ENCODE assay signal across 22 mouse cellular contexts in the genomic region with DNA sequence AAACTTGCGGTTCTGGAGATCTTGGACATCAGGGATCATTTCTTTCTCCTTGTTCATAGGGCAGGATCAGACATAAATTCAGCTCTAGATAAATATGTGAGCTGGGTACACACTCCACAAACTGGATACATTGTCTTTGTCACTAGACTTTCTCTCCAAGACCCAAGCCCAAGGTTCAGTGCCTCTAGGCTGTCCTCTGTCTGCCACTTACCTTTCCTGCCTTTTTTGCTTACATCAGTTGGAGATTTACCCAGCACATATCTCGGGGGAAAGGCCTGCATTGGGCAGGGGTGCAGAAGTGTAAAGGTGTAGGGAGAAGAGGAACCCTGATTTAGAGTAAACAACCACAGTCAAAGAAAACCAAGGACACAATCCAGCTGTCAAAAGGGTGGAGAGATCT. TPM values are rescaled to one million over a fixed set of nuclear protein-coding genes. Genes with fewer than 3 reads are reported as not detected.
DNase-seq lines count a peak whose midpoint lies in the region; ATAC-seq lines count a peak whose summit lies in the region.
"Had no signal": no experiment of that assay in that cellular context is flagged by ENCODE, and none has a peak within 500 bp of the region (broad histone marks: within the 10 kb centered on the region; RNA-seq: fewer than 3 reads in every experiment).

No protein-coding gene starts in this region.

- H3K36me3 ChIP-seq in midbrain, embryonic 13.5 days, result no peaks in the 10 kb centered on the region
- H3K36me3 ChIP-seq in midbrain, embryonic 10.5 days, result no peaks in the 10 kb centered on the region
- H3K36me3 ChIP-seq in hindbrain, embryonic 16.5 days (ENCODE audit: control insufficient read depth, insufficient read depth, low read length), result no peaks in the 10 kb centered on the region
- H3K36me3 ChIP-seq in neural tube, embryonic 15.5 days, result no peaks in the 10 kb centered on the region
- H3K36me3 ChIP-seq: embryonic facial prominence, embryonic 12.5 days had no signal

- no peak for ATAC-seq in midbrain, embryonic 13.5 days
- no peak for ATAC-seq in hindbrain, embryonic 16.5 days
- ATAC-seq in neural tube, embryonic 15.5 days (ENCODE audit: low FRiP score), result no peak; the same call in 1 of the 2 replicates

- WGBS in midbrain, embryonic 13.5 days, result 22% methylated on average over 2 of the region's 2 CpGs
- WGBS in midbrain, embryonic 10.5 days, result 18% methylated on average over 2 of the region's 2 CpGs
- 16% methylated on average over 2 of the region's 2 CpGs for WGBS in hindbrain, embryonic 16.5 days
- WGBS in neural tube, embryonic 15.5 days, result 18% methylated on average over 2 of the region's 2 CpGs

- peak; percentile 49 for DNase-seq in heart, adult 11 months
- DNase-seq in heart, postnatal 25 days (ENCODE audit: low spot score), result no peak
- no peak for DNase-seq in midbrain, embryonic 10.5 days (ENCODE audit: low spot score)
- no peak for DNase-seq in urinary bladder, postnatal 4 days (ENCODE audit: low spot score in 2 of 2)
- no peak for DNase-seq in lung, postnatal 10 days
- DNase-seq: cerebellum, adult 8-10 months; gastrocnemius, postnatal 25 days; kidney, adult 11 months; kidney, postnatal 36 days; layer of hippocampus, adult 9-11 months; left cerebral cortex, postnatal 4 days; liver; lung, postnatal 14 days; right cerebral cortex, postnatal 25 days; thymus, postnatal 4 days had no signal

- H3K4me3 ChIP-seq in midbrain, embryonic 13.5 days (replicated peaks), result peak overlapping the region; percentile 46
- no peak overlapping the region for H3K4me3 ChIP-seq in midbrain, embryonic 10.5 days
- peak overlapping the region; percentile 48 for H3K4me3 ChIP-seq in hindbrain, embryonic 16.5 days (ENCODE audit: low read length)
- peak overlapping the region; percentile 46 for H3K4me3 ChIP-seq in neural tube, embryonic 15.5 days (replicated peaks)
- H3K4me3 ChIP-seq: embryonic facial prominence, embryonic 12.5 days; erythroblast, embryonic 14.5 days; left cerebral cortex, adult 2 months had no signal

- no peak overlapping the region for H3K9ac ChIP-seq in midbrain, embryonic 13.5 days (replicated peaks)
- H3K9ac ChIP-seq in hindbrain, embryonic 16.5 days (ENCODE audit: low read depth, low read length), result no peak overlapping the region; the same call in 1 of the 2 replicates
- H3K9ac ChIP-seq in neural tube, embryonic 15.5 days (replicated peaks), result peak overlapping the region; percentile 47; the same call in 1 of the 2 replicates
- H3K9ac ChIP-seq: embryonic facial prominence, embryonic 12.5 days had no signal

- no peak overlapping the region for H3K27ac ChIP-seq in midbrain, embryonic 13.5 days
- H3K27ac ChIP-seq in midbrain, embryonic 10.5 days (replicated peaks), result no peak overlapping the region
- no peak overlapping the region for H3K27ac ChIP-seq in hindbrain, embryonic 16.5 days (ENCODE audit: low read depth, low read length)
- peak overlapping the region; percentile 49 for H3K27ac ChIP-seq in neural tube, embryonic 15.5 days (replicated peaks)
- H3K27ac ChIP-seq: embryonic facial prominence, embryonic 12.5 days; left cerebral cortex, adult 2 months had no signal

- intact Hi-C loops in heart, postnatal 25 days (cut with DNase I), result no loop called here

- no peaks in the 10 kb centered on the region for H3K9me3 ChIP-seq in midbrain, embryonic 13.5 days
- no peaks in the 10 kb centered on the region for H3K9me3 ChIP-seq in midbrain, embryonic 10.5 days (replicated peaks)
- H3K9me3 ChIP-seq in hindbrain, embryonic 16.5 days (ENCODE audit: control insufficient read depth, low read length), result no peaks in the 10 kb centered on the region
- no peaks in the 10 kb centered on the region for H3K9me3 ChIP-seq in neural tube, embryonic 15.5 days (replicated peaks)
- H3K9me3 ChIP-seq: embryonic facial prominence, embryonic 12.5 days had no signal

- H3K4me2 ChIP-seq in midbrain, embryonic 13.5 days (replicated peaks), result no peak overlapping the region
- no peak overlapping the region for H3K4me2 ChIP-seq in hindbrain, embryonic 16.5 days (ENCODE audit: low read length)
- peak overlapping the region; percentile 84 for H3K4me2 ChIP-seq in neural tube, embryonic 15.5 days
- H3K4me2 ChIP-seq: embryonic facial prominence, embryonic 12.5 days had no signal

- H3K4me1 ChIP-seq in midbrain, embryonic 13.5 days (replicated peaks), result peaks cover 14% of the 10 kb centered on the region
- peaks cover 24% of the 10 kb centered on the region for H3K4me1 ChIP-seq in midbrain, embryonic 10.5 days
- H3K4me1 ChIP-seq in hindbrain, embryonic 16.5 days (ENCODE audit: control insufficient read depth, insufficient read depth, low read depth, low read length), result peaks cover 11% of the 10 kb centered on the region
- peaks cover 17% of the 10 kb centered on the region for H3K4me1 ChIP-seq in neural tube, embryonic 15.5 days

- H3K27me3 ChIP-seq in midbrain, embryonic 13.5 days, result peaks cover 61% of the 10 kb centered on the region
- H3K27me3 ChIP-seq in midbrain, embryonic 10.5 days (ENCODE audit: low read depth, poor library complexity, severe bottlenecking), result peaks cover 73% of the 10 kb centered on the region
- H3K27me3 ChIP-seq in hindbrain, embryonic 16.5 days (replicated peaks; ENCODE audit: control insufficient read depth, insufficient read depth, low read length), result peaks cover 21% of the 10 kb centered on the region
- peaks cover 43% of the 10 kb centered on the region for H3K27me3 ChIP-seq in neural tube, embryonic 15.5 days (replicated peaks)

RNA-seq across cellular contexts. Expression of a gene that starts 1.3 kb away (rescaled TPM):
- total RNA-seq in heart, postnatal 25 days (2021), result not detected
- polyA plus RNA-seq in midbrain, embryonic 13.5 days (2015; fragmentation: Nextera tagmentation; extraction: Ambion mirVana), result 56.1 and 59.7 TPM in 2 replicates
- 0.44 and 1.5 TPM in 2 replicates for polyA plus RNA-seq in midbrain, embryonic 10.5 days (2016; fragmentation: Nextera tagmentation; extraction: Ambion mirVana)
- 161 and 167 TPM in 2 replicates for polyA plus RNA-seq in hindbrain, embryonic 16.5 days (2015; fragmentation: Nextera tagmentation; extraction: Ambion mirVana)
- polyA plus RNA-seq in neural tube, embryonic 15.5 days (2015; fragmentation: Nextera tagmentation; extraction: Ambion mirVana), result 307 and 358 TPM in 2 replicates
- total RNA-seq: gastrocnemius, postnatal 25 days had no signal
- polyA plus RNA-seq: C2C12 had no signal

Comparison
In these comparisons a context has a peak if more than half of its experiments do, and no peak if none do; other contexts are left out.
1. RNA of a gene that starts 1.3 kb away (polyA plus RNA-seq): 307 to 358 TPM in neural tube, embryonic 15.5 days, 161 to 167 TPM in hindbrain, embryonic 16.5 days and 56.1 to 59.7 TPM in midbrain, embryonic 13.5 days; 0.44 to 1.5 TPM in midbrain, embryonic 10.5 days; every median in the first group is over 10 times any median in the second.